Comparison of ENCODE assay signal across 8 mouse cellular contexts in genomic region chr11:17212141-17212495, GRCm38 (mm10). TPM values are rescaled to one million over a fixed set of nuclear protein-coding genes. Genes with fewer than 3 reads are reported as not detected.
DNase-seq lines count a peak whose midpoint lies in the region; ATAC-seq and TF ChIP-seq lines count a peak whose summit lies in the region.

No protein-coding gene starts in this region.

- peak overlapping the region; percentile 96 for H3K4me3 ChIP-seq in heart, embryonic 13.5 days
- H3K4me3 ChIP-seq in ES-E14 (ENCODE audit: insufficient read depth in 1 of 2, low read depth in 1 of 2, low read length in 2 of 2, poor library complexity in 1 of 2, severe bottlenecking in 1 of 2): peak overlapping the region; percentile 76 to 93
- H3K4me3 ChIP-seq in forebrain, embryonic 16.5 days (replicated peaks; ENCODE audit: low read length): peak overlapping the region; percentile 88

- H3K27ac ChIP-seq in heart, embryonic 13.5 days (replicated peaks): peak overlapping the region; percentile 87
- H3K27ac ChIP-seq in ES-E14 (ENCODE audit: insufficient read depth, low read depth, low read length, poor library complexity, severe bottlenecking): peak overlapping the region; percentile 14; the same call in 1 of the 2 replicates
- peak overlapping the region; percentile 88 for H3K27ac ChIP-seq in forebrain, embryonic 16.5 days (ENCODE audit: low read length)

- H3K36me3 ChIP-seq in heart, embryonic 13.5 days: peaks cover 21% of the 10 kb centered on the region
- H3K36me3 ChIP-seq in ES-E14 (ENCODE audit: control insufficient read depth, insufficient read depth, low read length, poor library complexity, severe bottlenecking): peaks cover 13% of the 10 kb centered on the region
- peaks cover under 1% of the 10 kb centered on the region; the same call in 1 of the 2 replicates for H3K36me3 ChIP-seq in forebrain, embryonic 16.5 days (ENCODE audit: control insufficient read depth, insufficient read depth)

- peak overlapping the region; percentile 86 for H3K9ac ChIP-seq in heart, embryonic 13.5 days
- peak overlapping the region; percentile 97 for H3K9ac ChIP-seq in ES-E14 (ENCODE audit: insufficient read depth, low read depth, low read length, poor library complexity, severe bottlenecking)
- H3K9ac ChIP-seq in forebrain, embryonic 16.5 days (replicated peaks; ENCODE audit: low read depth, low read length): peak overlapping the region; percentile 72

- in situ Hi-C loops in ES-E14 (cut with MboI; ENCODE audit: low sequenced_read_pairs in 2 of 2, unreplicated experiment in 2 of 2): no loop called here

- no peak for ATAC-seq in heart, embryonic 13.5 days (ENCODE audit: extremely low read depth, insufficient number of reproducible peaks, low FRiP score, low TSS enrichment)
- ATAC-seq in forebrain, embryonic 16.5 days: no peak

- H3K4me1 ChIP-seq in heart, embryonic 13.5 days: peaks cover 25% of the 10 kb centered on the region
- 0 out of 4 replicates have a peak, but pooled peaks cover 0 to 1% of the 10 kb centered on the region in 2 experiments for H3K4me1 ChIP-seq in ES-E14 (ENCODE audit: control insufficient read depth in 2 of 2, insufficient read depth in 2 of 2, low read length in 2 of 2, poor library complexity in 1 of 2)
- peaks cover 20% of the 10 kb centered on the region for H3K4me1 ChIP-seq in forebrain, embryonic 16.5 days (replicated peaks; ENCODE audit: control insufficient read depth, insufficient read depth, low read length)

- 1% methylated on average over 10 of the region's 10 CpGs for WGBS in heart, embryonic 13.5 days
- WGBS in forebrain, embryonic 16.5 days: 3% methylated on average over 10 of the region's 10 CpGs

- no peaks in the 10 kb centered on the region for H3K9me3 ChIP-seq in heart, embryonic 13.5 days
- no peaks in the 10 kb centered on the region for H3K9me3 ChIP-seq in ES-E14 (ENCODE audit: control insufficient read depth, insufficient read depth, low read depth, low read length)
- H3K9me3 ChIP-seq in forebrain, embryonic 16.5 days (ENCODE audit: control insufficient read depth, low read length): no peaks in the 10 kb centered on the region

- no peak for DNase-seq in heart, adult 8-10 months (ENCODE audit: low spot score)
- DNase-seq in ES-E14 (ENCODE audit: low read depth, low spot score): no peak
- DNase-seq in lung, postnatal 25 days (ENCODE audit: low spot score): peak; percentile 5
- no peak for DNase-seq in cerebellum, adult 8-10 months
- DNase-seq in urinary bladder, postnatal 4 days (ENCODE audit: low spot score in 2 of 2): no peak
- no peak for DNase-seq in thymus, postnatal 25 days

- H3K27me3 ChIP-seq in heart, embryonic 13.5 days (replicated peaks): no peaks in the 10 kb centered on the region
- no peaks in the 10 kb centered on the region for H3K27me3 ChIP-seq in forebrain, embryonic 16.5 days (replicated peaks; ENCODE audit: control insufficient read depth, insufficient read depth, low read length)

- H3K4me2 ChIP-seq in heart, embryonic 13.5 days: peak overlapping the region; percentile 92
- peak overlapping the region; percentile 72 for H3K4me2 ChIP-seq in forebrain, embryonic 16.5 days (ENCODE audit: low read length)

TF ChIP-seq in ES-E14, 5 proteins besides CTCF, POLR2A, EP300 and RAD21:
- no peak for TF ChIP-seq ZC3H11A (IDR thresholded peaks at IDR 0.05; ENCODE audit: borderline replicate concordance, low read depth, low read length)
- no peak for TF ChIP-seq CHD2 (IDR thresholded peaks at IDR 0.05; ENCODE audit: low read depth, low read length)
- no peak for TF ChIP-seq ZNF384 (IDR thresholded peaks at IDR 0.05; ENCODE audit: low read depth, low read length)
- no peak for TF ChIP-seq HCFC1 (IDR thresholded peaks at IDR 0.05; ENCODE audit: borderline replicate concordance, insufficient read depth, low read length)
- TF ChIP-seq MAFK (IDR thresholded peaks at IDR 0.05; ENCODE audit: insufficient read depth, low read depth, low read length): no peak

RNA-seq across cellular contexts. Expression of gene Pno1, which starts 0.8 kb away (rescaled TPM):
- 59.0 and 59.8 TPM in 2 replicates for polyA plus RNA-seq in heart, embryonic 13.5 days (2015; fragmentation: Nextera tagmentation; extraction: Ambion mirVana)
- total RNA-seq in heart, adult 8-10 months (2022): 10 to 100 TPM; 31.5 to 36.2 (median 35.2) TPM
- 67.4 and 113 TPM in 2 replicates for total RNA-seq in ES-E14 (2012; rRNA removed)
- 44.7 and 47.7 TPM in 2 replicates for polyA plus RNA-seq in forebrain, embryonic 16.5 days (2015; fragmentation: Nextera tagmentation; extraction: Ambion mirVana)

RNA-seq across cellular contexts. Expression of gene Wdr92, which starts 30.2 kb away (rescaled TPM):
- 18.1 and 20.1 TPM in 2 replicates for polyA plus RNA-seq in heart, embryonic 13.5 days (2015; fragmentation: Nextera tagmentation; extraction: Ambion mirVana)
- 10 to 100 TPM; 10.7 to 14.1 (median 11.2) TPM for total RNA-seq in heart, adult 8-10 months (2022)
- 20.3 and 31.5 TPM in 2 replicates for total RNA-seq in ES-E14 (2012; rRNA removed)
- polyA plus RNA-seq in forebrain, embryonic 16.5 days (2015; fragmentation: Nextera tagmentation; extraction: Ambion mirVana): 17.5 and 19.4 TPM in 2 replicates

RNA-seq across cellular contexts. Expression of gene C1d, which starts 45.3 kb away (rescaled TPM):
- 72.5 and 76.6 TPM in 2 replicates for polyA plus RNA-seq in heart, embryonic 13.5 days (2015; fragmentation: Nextera tagmentation; extraction: Ambion mirVana)
- 10 to 100 TPM; 32.9 to 38.0 (median 36.5) TPM for total RNA-seq in heart, adult 8-10 months (2022)
- 35.5 and 48.5 TPM in 2 replicates for total RNA-seq in ES-E14 (2012; rRNA removed)
- polyA plus RNA-seq in forebrain, embryonic 16.5 days (2015; fragmentation: Nextera tagmentation; extraction: Ambion mirVana): 107 and 111 TPM in 2 replicates

RNA-seq across cellular contexts. Expression of gene Ppp3r1, which starts 53.1 kb away (rescaled TPM):
- polyA plus RNA-seq in heart, embryonic 13.5 days (2015; fragmentation: Nextera tagmentation; extraction: Ambion mirVana): 67.8 and 73.9 TPM in 2 replicates
- 10 to 100 TPM; 63.5 to 67.1 (median 64.5) TPM for total RNA-seq in heart, adult 8-10 months (2022)
- total RNA-seq in ES-E14 (2012; rRNA removed): 19.1 and 32.9 TPM in 2 replicates
- polyA plus RNA-seq in forebrain, embryonic 16.5 days (2015; fragmentation: Nextera tagmentation; extraction: Ambion mirVana): 182 and 194 TPM in 2 replicates

Comparison
In these comparisons a context has a peak if more than half of its experiments do, and no peak if none do; other contexts are left out.
1. H3K27ac ChIP-seq: peak in every context shown above with its lines; median percentile 88 in forebrain, embryonic 16.5 days; 87 in heart, embryonic 13.5 days; 14 in ES-E14.